ENCODE assay signal across 8 mouse cellular contexts in genomic region chr10:21295759-21296621, GRCm38 (mm10). TPM values are rescaled to one million over a fixed set of nuclear protein-coding genes. Genes with fewer than 3 reads are reported as not detected.
DNase-seq lines count a peak whose midpoint lies in the region; ATAC-seq lines count a peak whose summit lies in the region.

Gene Hbs1l, plus strand, starts transcription at chr10:21295979.

- peak within 1 kb of the TSS; percentile 97 for H3K4me3 ChIP-seq in hindbrain, embryonic 14.5 days (replicated peaks; ENCODE audit: low read length)

- under 1% methylated on average over 79 of the region's 81 CpGs for whole genome bisulfite sequencing in hindbrain, embryonic 14.5 days

- no peaks in the 10 kb centered on the region for H3K27me3 ChIP-seq in hindbrain, embryonic 14.5 days (ENCODE audit: control insufficient read depth, insufficient read depth, low read length)

- peak within 1 kb of the TSS; percentile 95 for H3K9ac ChIP-seq in hindbrain, embryonic 14.5 days

- peaks cover 18% of the 10 kb centered on the region for H3K4me1 ChIP-seq in hindbrain, embryonic 14.5 days (replicated peaks; ENCODE audit: control insufficient read depth, insufficient read depth, low read length)

- peak; percentile 98 for ATAC-seq in hindbrain, embryonic 14.5 days (ENCODE audit: low FRiP score)

- peak within 1 kb of the TSS; percentile 71 for H3K27ac ChIP-seq in hindbrain, embryonic 14.5 days

- H3K36me3 ChIP-seq in hindbrain, embryonic 14.5 days (replicated peaks; ENCODE audit: control insufficient read depth, insufficient read depth): peaks cover 11% of the 10 kb centered on the region

- H3K4me2 ChIP-seq in hindbrain, embryonic 14.5 days (replicated peaks): peak within 1 kb of the TSS; percentile 70

- no peaks in the 10 kb centered on the region for H3K9me3 ChIP-seq in hindbrain, embryonic 14.5 days (ENCODE audit: control insufficient read depth, low read length)

- peak; percentile 94 for DNase-seq in R1 (ENCODE audit: low read depth, low spot score)
- DNase-seq in cerebellum, postnatal 25 days: peak; percentile 95 to 97
- peak; percentile 77 to 89 for DNase-seq in frontal cortex, postnatal 25 days (ENCODE audit: low spot score in 2 of 2)
- peak; percentile 96 for DNase-seq in hindbrain, embryonic 14.5 days (ENCODE audit: low spot score)
- peak; percentile 88 for DNase-seq in layer of hippocampus, postnatal 36 days
- peak; percentile 94 for DNase-seq in lung, postnatal 36 days
- DNase-seq in retina, postnatal 1 day: peak; percentile 97
- peak; percentile 76 to 86 for DNase-seq in urinary bladder, adult 18-20 months (ENCODE audit: low spot score in 2 of 2)

RNA-seq across cellular contexts. Expression of gene Hbs1l, which starts in this region (rescaled TPM):
- 92.5 and 102 TPM in 2 replicates for polyA plus RNA-seq in hindbrain, embryonic 14.5 days (2014; fragmentation: Nextera tagmentation; extraction: Ambion mirVana)
- 10 to 100 TPM; 65.7 to 66.9 TPM for total RNA-seq in layer of hippocampus, postnatal 36 days (2021)

Comparison
In these comparisons a context has a peak if more than half of its experiments do, and no peak if none do; other contexts are left out.
1. Peak in every context shown above with its lines: DNase-seq, ATAC-seq, H3K4me3 ChIP-seq and H3K27ac ChIP-seq.